Mouse (Mus musculus): ENCODE results near the gene Nol9.

GRCm38 (mm10) chr4:152044609-152045008, 5.5 kb downstream of the Nol9 start:
- no peak for TF ChIP-seq POLR2A (IDR thresholded peaks at IDR 0.05; ENCODE audit: extremely low read depth, insufficient read depth, low read length)
- TF ChIP-seq CTCF (IDR thresholded peaks at IDR 0.05; ENCODE audit: low read depth, low read length) = no peak
